ENCODE assay signal across 8 mouse cellular contexts in the genomic region with DNA sequence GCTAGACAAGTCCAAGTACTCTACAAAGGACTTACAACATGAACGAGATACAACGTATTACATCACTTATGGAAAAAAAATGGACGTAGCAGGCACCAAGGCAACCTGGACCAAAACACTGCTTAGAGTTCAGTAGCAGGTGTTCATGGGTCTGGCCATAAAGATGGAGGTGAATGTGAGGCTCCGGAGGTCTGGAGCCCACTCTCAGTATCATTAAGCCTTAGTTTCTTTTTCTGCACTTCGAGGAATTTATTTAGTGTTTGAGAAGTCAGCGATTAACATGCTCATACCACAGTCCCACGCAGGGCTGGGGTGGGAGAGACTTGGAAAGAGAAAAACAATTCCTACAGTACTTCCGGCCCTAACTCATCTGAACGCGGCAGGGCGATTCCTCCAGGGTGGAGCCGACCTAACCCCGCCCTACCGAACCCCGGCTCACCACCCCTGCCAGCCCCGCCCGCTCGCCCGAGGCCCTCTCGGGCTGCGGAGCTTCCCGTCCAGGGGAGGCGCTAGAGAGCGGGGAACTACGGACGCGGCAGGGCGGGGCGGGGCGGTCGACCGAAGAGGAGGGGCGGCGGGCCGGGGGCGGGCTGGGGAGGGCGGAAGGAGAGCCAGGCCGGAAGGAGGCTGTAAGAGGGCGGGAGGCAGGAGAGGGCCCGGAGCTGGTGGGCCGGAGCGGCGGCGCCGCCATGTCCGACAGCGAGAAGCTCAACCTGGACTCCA. TPM values are rescaled to one million over a fixed set of nuclear protein-coding genes. Genes with fewer than 3 reads are reported as not detected.
DNase-seq lines count a peak whose midpoint lies in the region; ATAC-seq lines count a peak whose summit lies in the region.

A gene (plus strand): TSS at position 538 of the 723 bp plus-strand sequence.

- ATAC-seq in inflammation-experienced regulatory T-cells, adult 6 months: peak; percentile 85

- peak; percentile 96 to 98 for DNase-seq in adrenal gland, adult (ENCODE audit: inconsistent age in 2 of 2, low spot score in 1 of 2)
- DNase-seq in embryo, embryonic 10.5 days (ENCODE audit: low spot score): peak; percentile 96
- DNase-seq in gastrocnemius, postnatal 14 days: peak; percentile 99
- peak; percentile 90 to 94 for DNase-seq in left cerebral cortex, postnatal 14 days (ENCODE audit: low spot score in 2 of 2)
- peak; percentile 96 for DNase-seq in mesoderm, embryonic 11.5 days (ENCODE audit: low read depth, low spot score)
- peak; percentile 84 to 86 for DNase-seq in right cerebral cortex, postnatal 36 days (ENCODE audit: low spot score in 2 of 2)
- DNase-seq in yolk sac, embryonic 10.5 days (ENCODE audit: low spot score): peak; percentile 96

- intact Hi-C loops in gastrocnemius, postnatal 14 days (cut with DNase I; ENCODE audit: low total_unique reads): no loop called here
- intact Hi-C loops in left cerebral cortex, postnatal 14 days (cut with DNase I): loop anchor here (1.0 kb wide), 1 partner anchor 22 kb away; no protein-coding TSS in a partner anchor

RNA-seq across cellular contexts. Expression of the gene that starts here (rescaled TPM):
- 100 to 1,000 TPM; 266 to 269 TPM for total RNA-seq in gastrocnemius, postnatal 14 days (2021)
- 1,000 to 10,000 TPM in 1 of 3 experiments, 100 to 1,000 TPM in 2; 808 to 1,210 (median 823) TPM for polyA plus RNA-seq in inflammation-experienced regulatory T-cells, adult 6 months (2017; shearing (Covaris generic))
- total RNA-seq in left cerebral cortex, postnatal 14 days (2021): 100 to 1,000 TPM; 323 to 336 TPM

Comparison
In these comparisons a context has a peak if more than half of its experiments do, and no peak if none do; other contexts are left out.
1. Peak in every context shown above with its lines: DNase-seq and ATAC-seq.